ENCODE assay signal across 8 mouse cellular contexts in genomic region chr13:45962776-45963175, GRCm38 (mm10). TPM values are rescaled to one million over a fixed set of nuclear protein-coding genes. Genes with fewer than 3 reads are reported as not detected.
A peak's percentile ranks its signal among the peaks of the same experiment; 100 is the strongest.
DNase-seq lines count a peak whose midpoint lies in the region; ATAC-seq and TF ChIP-seq lines count a peak whose summit lies in the region.

No protein-coding gene starts in this region.

- peak overlapping the region; percentile 49 for H3K27ac ChIP-seq in liver, adult 2 months (replicated peaks; ENCODE audit: insufficient read depth, low read depth, low read length)
- H3K27ac ChIP-seq in embryonic facial prominence, embryonic 13.5 days, result peak overlapping the region; percentile 96; the same call in 1 of the 2 replicates
- H3K27ac ChIP-seq in intestine, postnatal 0 days (ENCODE audit: low read depth, low read length), result peak overlapping the region; percentile 99

- no peak for ATAC-seq in embryonic facial prominence, embryonic 13.5 days (ENCODE audit: insufficient number of reproducible peaks, insufficient read depth, low FRiP score, low TSS enrichment, low read depth)
- ATAC-seq in intestine, postnatal 0 days, result peak; percentile 20; the same call in 1 of the 2 replicates

- no peaks in the 10 kb centered on the region for H3K9me3 ChIP-seq in embryonic facial prominence, embryonic 13.5 days
- no peaks in the 10 kb centered on the region for H3K9me3 ChIP-seq in intestine, postnatal 0 days (ENCODE audit: control insufficient read depth)

- TF ChIP-seq CTCF in liver, adult 2 months (IDR thresholded peaks at IDR 0.05; ENCODE audit: low read depth, low read length), result no peak
- TF ChIP-seq CTCF in intestine, postnatal 0 days (IDR thresholded peaks at IDR 0.05; ENCODE audit: low read depth), result no peak

- no peak for TF ChIP-seq POLR2A in liver, adult 2 months (IDR thresholded peaks at IDR 0.05; ENCODE audit: extremely low read depth, insufficient read depth, low read length)

- no peaks in the 10 kb centered on the region for H3K36me3 ChIP-seq in liver, adult 2 months (ENCODE audit: control insufficient read depth, insufficient read depth, low read length)
- no peaks in the 10 kb centered on the region for H3K36me3 ChIP-seq in embryonic facial prominence, embryonic 13.5 days
- no peaks in the 10 kb centered on the region for H3K36me3 ChIP-seq in intestine, postnatal 0 days (ENCODE audit: control insufficient read depth, insufficient read depth)

- H3K4me2 ChIP-seq in embryonic facial prominence, embryonic 13.5 days, result peak overlapping the region; percentile 85
- H3K4me2 ChIP-seq in intestine, postnatal 0 days (replicated peaks; ENCODE audit: low read depth), result peak overlapping the region; percentile 87

- H3K79me2 ChIP-seq in liver, adult 2 months (ENCODE audit: control insufficient read depth, insufficient read depth, low read length), result peaks cover 7% of the 10 kb centered on the region; the same call in 1 of the 2 replicates

- no peaks in the 10 kb centered on the region for H3K27me3 ChIP-seq in liver, adult 2 months (ENCODE audit: control insufficient read depth, insufficient read depth, low read length)
- H3K27me3 ChIP-seq in embryonic facial prominence, embryonic 13.5 days, result peaks cover 7% of the 10 kb centered on the region; the same call in 1 of the 2 replicates
- no peaks in the 10 kb centered on the region for H3K27me3 ChIP-seq in intestine, postnatal 0 days (replicated peaks; ENCODE audit: control insufficient read depth, insufficient read depth, low read length)

- 3% methylated on average over 5 of the region's 5 CpGs for WGBS in liver, adult 2 months
- 7% methylated on average over 5 of the region's 5 CpGs for WGBS in embryonic facial prominence, embryonic 13.5 days
- 2% methylated on average over 5 of the region's 5 CpGs for WGBS in intestine, postnatal 0 days

- peaks cover 26% of the 10 kb centered on the region for H3K4me1 ChIP-seq in liver, adult 2 months (ENCODE audit: control insufficient read depth, insufficient read depth, low read length)
- peaks cover 42% of the 10 kb centered on the region for H3K4me1 ChIP-seq in embryonic facial prominence, embryonic 13.5 days
- peaks cover 14% of the 10 kb centered on the region for H3K4me1 ChIP-seq in intestine, postnatal 0 days (replicated peaks; ENCODE audit: control insufficient read depth, insufficient read depth, low read length)

- DNase-seq in liver, adult 2 months (ENCODE audit: extremely low read depth, low read depth, low spot score), result peak; percentile 43
- DNase-seq in liver, result no peak
- DNase-seq in skeletal muscle tissue, adult 2 months (ENCODE audit: low read depth, low spot score), result peak; percentile 60
- DNase-seq in urinary bladder, adult 18-20 months (ENCODE audit: low spot score in 2 of 2), result no peak
- DNase-seq in adrenal gland, postnatal 10 days, result no peak
- DNase-seq in kidney, postnatal 25 days, result no peak

- peak overlapping the region; percentile 98 for H3K4me3 ChIP-seq in liver, adult 2 months (ENCODE audit: insufficient read depth, low read depth, low read length)
- peak overlapping the region; percentile 85 for H3K4me3 ChIP-seq in embryonic facial prominence, embryonic 13.5 days
- H3K4me3 ChIP-seq in intestine, postnatal 0 days (ENCODE audit: low read depth, low read length), result peak overlapping the region; percentile 89

- peak overlapping the region; percentile 99 for H3K9ac ChIP-seq in liver, adult 2 months (ENCODE audit: low read depth, low read length)
- peak overlapping the region; percentile 91 for H3K9ac ChIP-seq in embryonic facial prominence, embryonic 13.5 days
- H3K9ac ChIP-seq in intestine, postnatal 0 days (ENCODE audit: low read depth, low read length), result peak overlapping the region; percentile 97

RNA-seq across cellular contexts. Expression of gene Atxn1, which starts 2.0 kb away (rescaled TPM):
- 7.8 and 8.7 TPM in 2 replicates for total RNA-seq in liver, adult 2 months (2014; rRNA removed)
- polyA plus RNA-seq in liver, adult 2 months (2012; rRNA removed), result 7.7 and 8.3 TPM in 2 replicates
- 5.5 and 7.7 TPM in 2 replicates for polyA plus RNA-seq in embryonic facial prominence, embryonic 13.5 days (2015; fragmentation: Nextera tagmentation; extraction: Ambion mirVana)
- polyA plus RNA-seq in intestine, postnatal 0 days (2015; fragmentation: Nextera tagmentation; extraction: Ambion mirVana), result 6.1 and 9.4 TPM in 2 replicates
- total RNA-seq in adrenal gland, postnatal 10 days (2021), result 10 to 100 TPM; 25.2 to 41.2 TPM

Comparison
In these comparisons a context has a peak if more than half of its experiments do, and no peak if none do; other contexts are left out.
1. DNase-seq: peak in liver, adult 2 months (single experiment) and skeletal muscle tissue, adult 2 months (single experiment); none in liver (single experiment), urinary bladder, adult 18-20 months (0 of 2), adrenal gland, postnatal 10 days (single experiment) and kidney, postnatal 25 days (0 of 2).
2. H3K27ac ChIP-seq: peak in every context shown above with its lines; median percentile 99 in intestine, postnatal 0 days; 96 in embryonic facial prominence, embryonic 13.5 days; 49 in liver, adult 2 months.
3. Peak in every context shown above with its lines, with median percentiles within 50 percentile points of each other: H3K4me3 ChIP-seq and H3K9ac ChIP-seq.